Mouse (Mus musculus) kidney, postnatal 4 days (tissue): ENCODE results near the gene Ugt1a8.
"Not testable (repeated sequence)": the region's sequence is repeated elsewhere in the genome, so short reads cannot be mapped to it uniquely, and the experiment has no call there.

ENCODE experiments used
- DNase-seq, 2 experiments: peaks; one replicate each; pipeline ENCODE4 v3.0.0; 2021; ENCODE audit warnings: mixed read lengths in 2 of 2

The Ugt1a8 gene

DNA sequence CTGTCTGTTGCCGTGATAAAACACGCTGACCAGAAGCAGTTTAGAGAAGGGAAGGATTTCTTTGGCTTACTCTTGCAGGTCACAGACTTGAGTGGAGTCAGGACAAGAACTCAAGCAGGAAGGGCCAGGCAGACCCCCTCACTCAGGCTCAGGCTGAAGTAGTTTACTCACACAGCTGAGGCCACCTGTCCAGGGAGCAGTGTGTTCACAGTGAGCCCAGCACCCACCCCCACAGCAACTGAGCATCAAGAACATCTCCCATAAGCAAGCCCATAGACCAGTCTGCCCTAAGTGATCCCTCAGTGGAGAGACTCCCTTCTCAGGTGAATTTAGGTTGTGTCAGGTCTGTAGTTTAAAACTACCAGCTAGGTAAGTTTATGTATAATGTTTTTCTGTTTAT lies 22.0 kb downstream of the Ugt1a8 start:
- DNase-seq: not testable (repeated sequence)

DNA sequence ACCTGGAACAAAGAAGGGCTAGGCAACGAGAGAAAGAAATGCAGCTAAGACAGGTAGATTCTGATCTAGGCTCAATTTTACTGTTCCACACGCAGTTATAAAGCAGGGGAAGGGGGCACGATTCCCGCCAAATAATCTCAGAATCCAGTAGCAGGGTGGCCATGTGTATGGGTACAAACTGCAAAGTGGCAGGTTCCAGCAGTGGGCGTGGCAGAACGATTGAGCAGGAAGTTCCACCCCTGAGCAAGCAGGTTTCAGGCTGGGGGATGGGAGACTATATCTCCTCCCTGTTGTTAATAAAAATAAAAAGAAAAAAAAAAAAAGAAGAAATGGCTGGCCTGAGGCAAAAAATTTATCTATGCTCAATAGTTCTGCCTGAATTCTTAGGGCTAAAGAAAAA lies 25.2 kb downstream of the Ugt1a8 start:
- not testable (repeated sequence) for DNase-seq

DNA sequence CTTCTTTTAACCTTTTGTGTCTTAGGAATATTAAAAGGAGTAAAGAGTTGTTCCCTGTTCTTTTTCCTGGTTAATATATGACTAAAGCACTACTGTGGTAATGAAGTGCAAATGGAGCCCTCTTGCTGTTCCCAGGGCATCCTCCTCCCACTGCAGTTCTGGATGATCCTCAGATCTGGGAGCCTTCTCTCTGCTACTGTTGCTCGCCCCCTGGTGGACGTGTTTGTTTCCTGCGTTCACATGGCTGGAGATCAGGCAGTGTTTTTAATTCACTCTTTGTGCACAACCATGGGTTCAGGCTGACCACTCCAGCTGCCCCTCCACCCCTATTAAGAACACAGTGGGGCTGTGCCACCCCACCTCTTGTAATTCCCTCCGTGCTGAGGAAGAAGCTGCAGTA lies 32.9 kb downstream of the Ugt1a8 start:
- not testable (repeated sequence) for DNase-seq

DNA sequence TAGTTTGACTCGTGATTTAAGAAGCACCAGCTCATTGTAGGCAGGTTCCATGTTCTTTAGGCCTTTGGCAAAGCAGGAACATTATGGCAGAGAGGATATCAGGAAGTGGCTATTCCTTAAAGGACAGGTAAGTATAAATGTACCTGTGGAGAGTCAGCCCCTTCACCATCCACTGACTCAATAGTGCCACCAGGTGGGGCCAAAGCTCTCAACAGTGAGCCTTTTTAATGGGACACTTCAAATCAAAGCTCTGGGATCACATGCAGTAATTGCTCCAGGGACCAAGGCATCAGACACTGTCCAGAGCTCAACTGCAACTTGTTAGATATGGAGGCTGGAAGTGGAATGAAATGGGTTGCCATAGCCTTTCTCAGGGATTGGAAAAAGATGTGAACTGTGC lies 33.9 kb downstream of the Ugt1a8 start:
- DNase-seq: peak; percentile 62 to 70

DNA sequence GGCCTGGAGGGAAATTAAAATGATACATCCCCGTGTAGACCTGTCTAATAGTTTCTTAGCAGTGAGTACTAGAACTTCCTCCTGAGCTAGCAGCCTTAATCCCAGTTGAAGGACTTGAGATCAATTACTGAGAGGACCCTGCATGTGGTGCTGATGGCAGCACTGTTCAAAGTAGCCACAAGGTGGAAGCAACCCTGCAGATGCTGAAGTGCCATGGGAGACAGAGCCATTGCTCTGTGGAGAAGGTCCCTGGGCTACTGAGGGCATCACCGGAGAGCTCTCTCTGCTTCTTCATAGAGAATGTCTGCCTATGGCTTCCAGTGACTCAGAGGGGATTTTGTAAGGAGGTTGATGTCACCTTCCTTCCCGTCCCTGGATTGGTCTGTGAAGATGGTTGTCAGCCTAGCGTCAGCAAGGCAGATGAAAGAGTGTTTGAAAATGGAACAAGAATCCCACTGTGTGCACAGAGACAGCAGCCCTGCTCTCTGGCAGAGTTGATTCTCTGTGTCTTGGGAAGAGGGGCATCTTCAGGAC lies 38.3 kb downstream of the Ugt1a8 start:
- DNase-seq: peak; percentile 19 to 51

DNA sequence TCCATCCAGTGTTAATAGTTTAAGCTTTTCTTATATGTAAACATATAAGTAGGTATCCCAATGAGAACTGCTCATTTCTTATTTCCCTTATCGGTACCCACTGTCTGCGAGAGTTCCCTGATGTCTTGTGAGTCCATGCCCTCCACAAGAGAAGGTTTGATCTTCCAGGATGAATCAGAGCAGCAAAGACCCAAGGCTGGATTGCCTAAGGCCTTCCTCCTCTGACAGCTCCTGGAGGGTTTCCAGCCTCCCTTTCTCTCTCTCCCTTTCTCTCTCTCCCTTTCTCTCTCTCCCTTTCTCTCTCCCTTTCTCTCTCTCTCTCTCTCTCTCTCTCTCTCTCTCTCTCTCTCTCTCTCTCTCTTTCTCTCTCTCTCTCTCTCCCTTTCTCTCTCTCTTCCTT lies 41.5 kb downstream of the Ugt1a8 start:
- DNase-seq: not testable (repeated sequence)

DNA sequence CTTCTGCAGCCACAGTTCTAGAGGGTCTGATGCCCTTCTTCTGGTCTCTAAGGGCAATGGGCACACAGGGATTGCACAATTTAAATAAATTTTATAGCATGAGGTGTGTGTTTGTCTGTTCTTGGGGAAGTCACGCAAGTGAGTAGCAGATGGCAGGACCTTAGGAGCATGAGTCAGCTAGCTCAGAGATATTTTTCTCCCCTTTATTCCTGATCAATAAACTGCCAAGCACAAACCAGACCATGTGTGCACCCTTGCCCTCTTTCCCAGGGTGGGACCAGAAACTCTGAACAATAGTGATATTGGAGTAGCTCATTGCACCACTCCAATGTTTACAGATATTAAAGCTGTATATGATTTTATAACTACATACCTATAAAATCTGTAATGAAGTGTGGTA lies 42.6 kb downstream of the Ugt1a8 start:
- DNase-seq: not testable (repeated sequence)

DNA sequence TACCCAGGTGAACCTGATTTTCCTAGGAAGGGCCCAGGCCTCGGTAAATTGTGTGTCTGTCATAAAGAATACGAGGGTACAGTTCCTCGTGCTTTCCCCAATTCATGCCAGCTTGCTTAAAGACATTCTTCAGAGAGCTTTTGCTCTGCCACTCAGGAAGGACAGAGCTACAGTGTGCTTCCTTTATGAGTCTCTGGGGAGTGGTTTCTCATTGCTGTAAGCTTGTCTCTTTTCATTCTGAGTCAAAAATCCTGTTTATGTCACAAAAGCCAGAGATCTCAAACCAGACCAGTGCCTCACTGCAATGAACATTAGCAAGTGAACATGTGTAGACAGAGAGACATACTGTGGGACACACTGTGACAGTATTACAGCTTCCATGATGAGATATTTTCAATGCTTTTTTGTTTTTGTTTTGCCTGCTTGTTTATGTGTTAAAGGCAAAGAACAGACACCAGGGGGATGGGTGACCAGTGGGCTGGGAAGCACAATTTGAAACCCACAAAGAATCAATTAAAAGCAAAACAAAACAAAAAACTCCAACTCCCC lies 46.4 kb downstream of the Ugt1a8 start:
- no peak for DNase-seq

DNA sequence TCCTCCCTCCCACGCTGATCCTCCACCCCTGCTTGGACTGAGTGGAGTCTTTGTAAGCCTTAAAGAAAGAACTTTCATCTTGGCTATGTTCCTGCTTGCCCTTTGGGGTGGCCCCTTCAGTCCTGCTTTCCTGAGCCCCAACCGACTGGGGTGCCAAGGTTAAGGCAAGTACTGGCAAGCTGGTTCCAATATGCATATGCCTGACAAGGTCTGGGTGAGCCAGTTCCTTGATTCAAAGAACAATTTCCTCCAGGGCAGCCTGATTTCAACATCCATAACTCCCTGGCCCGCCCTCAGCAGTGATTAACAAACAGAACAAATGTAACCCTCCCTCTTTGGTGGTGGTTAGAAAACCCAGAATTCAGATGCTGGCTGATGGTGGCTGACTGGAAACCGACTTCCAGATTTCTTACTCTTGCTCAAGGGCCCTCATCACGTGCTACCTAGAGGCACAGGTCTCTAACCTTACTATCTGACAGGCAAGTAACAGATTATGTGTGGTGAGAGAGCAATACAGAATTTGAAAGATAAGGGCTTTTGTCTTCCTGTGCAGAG lies 46.9 kb downstream of the Ugt1a8 start, which contains the start of gene Ugt1a6a:
Ugt1a6a (plus strand) TSS at position 353 of the 555 bp plus-strand sequence.
- DNase-seq: peak; percentile 36 to 44

DNA sequence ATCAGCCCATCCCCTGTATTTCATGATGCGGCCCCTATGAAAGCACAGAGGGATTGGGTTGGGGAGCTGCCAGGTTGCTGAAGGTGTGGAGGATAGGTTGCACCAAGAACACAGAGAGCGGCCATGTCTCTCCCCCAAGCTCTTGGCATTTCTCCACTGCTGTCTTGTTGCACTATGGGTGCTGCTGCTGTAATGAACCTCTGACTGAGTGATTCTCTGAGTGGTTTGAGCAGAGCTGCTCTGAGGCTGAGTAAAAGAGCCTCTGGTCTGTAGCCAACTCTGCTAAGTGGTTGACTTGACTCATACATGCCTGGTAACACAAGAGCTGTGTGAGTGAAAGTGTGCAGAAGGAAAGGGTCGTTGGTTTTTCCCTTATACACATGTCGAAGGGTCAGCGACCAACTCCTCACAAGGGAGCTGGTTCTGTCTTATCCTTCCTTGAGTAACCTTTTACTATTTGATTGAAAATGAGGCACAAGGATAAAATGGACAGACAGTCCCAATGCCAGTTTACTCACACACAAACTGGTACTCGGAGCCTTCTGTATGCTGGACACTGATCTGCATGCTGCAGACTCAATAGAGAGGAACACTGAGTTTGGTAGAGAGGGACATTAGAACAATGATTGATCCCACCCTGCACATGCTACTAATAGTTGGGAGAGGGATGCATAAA lies 47.8 kb downstream of the Ugt1a8 start:
- DNase-seq: not testable (repeated sequence)

DNA sequence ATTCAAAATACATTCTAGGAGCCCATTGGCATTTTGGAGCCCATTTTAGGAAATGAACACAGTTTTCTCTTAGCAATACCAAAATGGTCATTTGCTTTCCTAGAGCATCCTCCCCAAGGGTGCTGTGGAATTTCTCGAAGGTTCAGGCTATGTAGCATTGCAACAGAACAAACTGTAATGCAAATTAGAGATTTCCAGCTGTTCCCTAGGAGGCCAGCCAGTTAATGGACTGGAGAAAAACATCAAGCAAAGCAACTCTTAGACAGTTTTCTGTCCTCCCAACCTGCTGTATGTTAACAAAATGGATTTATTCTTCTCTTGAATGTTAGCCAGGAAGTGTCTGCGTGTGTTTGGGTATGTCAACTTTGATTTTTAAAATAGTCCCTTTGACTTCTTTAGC lies 49.0 kb downstream of the Ugt1a8 start:
- DNase-seq: peak in 1 of 2 experiments; percentile 17

DNA sequence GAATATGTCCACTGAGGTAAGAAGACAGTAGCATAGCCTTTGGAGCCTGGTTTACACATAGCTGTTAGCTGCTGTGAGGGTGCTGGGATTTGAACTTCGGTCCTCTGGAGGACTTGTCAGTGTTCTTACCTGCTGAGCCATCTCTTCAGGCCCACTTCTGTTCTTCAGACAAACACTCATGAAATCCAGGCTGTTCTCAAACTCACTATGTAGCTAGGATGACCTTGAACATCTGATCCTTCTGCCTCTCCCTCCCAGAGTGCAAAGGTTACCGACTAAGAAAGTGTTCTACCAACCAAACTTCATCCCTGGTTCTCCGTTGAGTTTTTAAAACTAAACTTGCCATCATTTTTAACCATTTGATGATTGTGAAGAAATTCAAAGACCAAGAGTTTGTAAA lies 49.7 kb downstream of the Ugt1a8 start:
- no peak for DNase-seq

DNA sequence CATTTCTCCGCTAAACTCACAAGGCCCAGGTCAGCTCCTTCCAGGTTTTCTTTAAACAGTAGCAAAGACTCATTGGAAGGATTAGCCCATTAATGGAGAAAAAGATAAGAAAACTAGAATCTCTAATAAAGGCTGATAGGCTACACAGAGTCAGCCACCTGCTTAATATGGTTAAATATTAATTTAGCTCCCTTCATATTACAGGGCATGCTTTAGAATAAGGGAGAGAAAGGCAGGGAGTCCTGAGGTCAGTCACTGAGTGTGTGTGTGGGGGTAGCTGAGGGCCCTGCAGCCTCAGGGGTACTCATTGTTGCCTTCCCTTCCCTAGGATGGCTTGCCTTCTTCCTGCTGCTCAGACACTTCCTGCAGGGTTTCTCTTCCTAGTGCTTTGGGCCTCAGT lies 50.5 kb downstream of the Ugt1a8 start:
- DNase-seq: no peak

DNA sequence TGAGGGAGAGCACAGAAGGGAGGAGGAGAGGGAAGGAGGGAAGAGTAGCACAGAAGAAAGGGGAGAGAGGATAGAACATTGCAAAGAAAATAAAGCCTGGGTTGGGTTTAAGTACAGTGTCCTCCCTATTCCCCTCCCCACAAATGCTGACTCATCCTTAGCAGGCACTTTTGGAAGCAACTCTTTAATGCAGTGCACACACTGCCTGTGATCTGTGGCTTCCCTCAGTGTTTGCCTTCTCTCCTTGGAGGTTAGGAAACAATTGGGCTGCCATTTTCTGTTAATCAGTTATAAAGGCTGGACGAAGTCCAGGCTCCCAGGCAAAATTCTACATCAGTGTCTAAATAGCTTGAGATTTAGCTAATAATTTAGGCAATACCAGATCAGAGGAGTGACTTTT lies 52.9 kb downstream of the Ugt1a8 start:
- DNase-seq: peak; percentile 36 to 55

DNA sequence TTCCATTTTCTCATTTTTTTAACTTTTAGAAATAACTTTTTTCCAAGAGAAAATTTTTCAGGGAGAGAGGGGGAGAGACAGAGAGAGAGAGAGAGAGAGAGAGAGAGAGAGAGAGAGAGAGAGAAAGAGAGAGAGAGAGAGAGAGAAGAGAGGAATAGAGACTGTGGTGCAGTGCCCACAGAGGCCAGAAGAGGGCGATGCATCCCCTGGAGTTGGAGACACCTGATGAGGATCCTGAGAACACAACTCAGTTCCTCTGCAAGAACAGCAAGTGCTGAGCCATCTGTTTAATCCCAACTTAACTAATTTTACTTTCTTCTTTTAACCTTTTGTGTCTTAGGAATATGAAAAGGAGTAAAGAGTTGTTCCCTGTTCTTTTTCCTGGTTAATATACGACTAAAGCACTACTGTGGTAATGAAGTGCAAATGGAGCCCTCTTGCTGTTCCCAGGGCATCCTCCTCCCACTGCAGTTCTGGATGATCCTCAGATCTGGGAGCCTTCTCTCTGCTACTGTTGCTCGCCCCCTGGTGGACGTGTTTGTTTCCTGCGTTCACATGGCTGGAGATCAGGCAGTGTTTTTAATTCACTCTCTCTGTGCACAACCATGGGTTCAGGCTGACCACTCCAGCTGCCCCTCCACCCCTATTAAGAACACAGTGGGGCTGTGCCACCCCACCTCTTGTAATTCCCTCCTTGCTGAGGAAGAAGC lies 56.5 kb downstream of the Ugt1a8 start:
- DNase-seq: peak; percentile 82 to 85

DNA sequence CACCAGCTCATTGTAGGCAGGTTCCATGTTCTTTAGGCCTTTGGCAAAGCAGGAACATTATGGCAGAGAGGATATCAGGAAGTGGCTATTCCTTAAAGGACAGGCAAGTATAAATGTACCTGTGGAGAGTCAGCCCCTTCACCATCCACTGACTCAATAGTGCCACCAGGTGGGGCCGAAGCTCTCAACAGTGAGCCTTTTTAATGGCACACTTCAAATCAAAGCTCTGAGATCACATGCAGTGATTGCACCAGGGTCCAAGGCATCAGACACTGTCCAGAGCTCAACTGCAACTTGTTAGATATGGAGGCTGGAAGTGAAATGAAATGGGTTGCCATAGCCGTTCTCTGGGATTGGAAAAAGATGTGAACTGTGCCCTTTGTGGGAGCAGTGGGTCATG lies 57.7 kb downstream of the Ugt1a8 start:
- peak; percentile 52 to 63 for DNase-seq

DNA sequence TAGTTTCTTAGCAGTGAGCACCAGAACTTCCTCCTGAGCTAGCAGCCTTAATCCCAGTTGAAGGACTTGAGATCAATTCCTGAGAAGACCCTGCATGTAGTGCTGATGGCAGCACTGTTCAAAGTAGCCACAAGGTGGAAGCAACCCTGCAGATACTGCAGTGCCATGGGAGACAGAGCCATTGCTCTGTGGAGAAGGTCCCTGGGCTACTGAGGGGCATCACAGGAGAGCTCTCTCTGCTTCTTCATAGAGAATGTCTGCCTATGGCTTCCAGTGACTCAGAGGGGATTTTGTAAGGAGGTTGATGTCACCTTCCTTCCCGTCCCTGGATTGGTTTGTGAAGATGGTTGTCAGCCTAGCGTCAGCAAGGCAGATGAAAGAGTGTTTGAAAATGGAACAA lies 62.5 kb downstream of the Ugt1a8 start:
- DNase-seq: peak; percentile 37 to 55

DNA sequence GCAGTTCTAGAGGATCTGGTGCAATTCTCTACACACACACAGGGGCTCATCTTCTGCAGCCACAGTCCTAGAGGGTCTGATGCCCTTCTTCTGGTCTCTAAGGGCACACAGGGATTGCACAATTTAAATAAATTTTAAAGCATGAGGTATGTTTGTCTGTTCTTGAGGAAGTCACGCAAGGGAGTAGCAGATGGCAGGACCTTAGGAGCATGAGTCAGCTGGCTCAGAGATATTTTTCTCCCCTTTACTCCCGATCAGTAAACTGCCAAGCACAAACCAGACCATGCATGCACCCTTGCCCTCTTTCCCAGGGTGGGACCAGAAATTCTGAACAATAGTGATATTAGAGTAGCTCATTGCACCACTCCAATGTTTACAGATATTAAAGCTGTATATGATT lies 70.8 kb downstream of the Ugt1a8 start:
- DNase-seq: no peak

DNA sequence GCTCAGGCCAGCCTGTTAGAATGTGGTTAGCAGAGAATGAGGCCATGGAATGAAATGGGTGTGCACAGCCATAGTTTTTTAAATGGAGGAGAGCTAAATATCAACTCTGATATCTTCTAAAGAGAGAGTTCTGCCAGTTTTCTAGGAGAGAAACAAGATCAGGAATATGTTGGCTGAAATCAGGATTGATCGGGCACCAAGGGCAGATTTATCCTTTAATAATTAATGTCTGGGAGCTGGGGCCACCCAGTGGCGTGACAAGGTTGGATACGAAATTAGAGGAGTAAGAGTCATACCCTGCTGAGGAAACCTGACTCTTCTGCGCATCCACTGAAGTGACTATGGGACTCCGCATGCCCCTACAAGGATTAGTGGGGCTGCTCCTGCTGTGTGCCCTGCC lies 78.1 kb downstream of the Ugt1a8 start, which contains the start of gene Ugt1a5:
Ugt1a5 (plus strand) TSS at position 302 of the 400 bp plus-strand sequence.
- no peak for DNase-seq

DNA sequence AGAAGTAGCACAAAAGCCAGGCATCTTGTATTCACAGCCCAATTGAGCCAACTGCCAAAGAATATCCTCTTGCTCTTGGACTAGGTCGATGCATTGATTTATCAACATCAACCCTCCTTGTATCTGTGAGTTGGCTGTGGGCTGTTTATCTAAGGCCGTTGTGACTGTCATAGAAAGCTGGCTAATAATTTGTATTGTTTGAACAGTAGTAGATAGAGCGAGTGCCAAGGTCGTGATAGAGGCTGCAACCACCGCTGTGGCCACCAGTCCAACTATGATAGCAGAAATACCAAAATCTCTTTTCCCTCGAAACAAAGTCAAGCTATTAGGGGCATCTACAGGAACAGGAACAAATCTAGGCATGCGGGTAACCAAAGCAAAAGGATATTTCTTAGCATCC lies 84.6 kb downstream of the Ugt1a8 start:
- DNase-seq: not testable (repeated sequence)

DNA sequence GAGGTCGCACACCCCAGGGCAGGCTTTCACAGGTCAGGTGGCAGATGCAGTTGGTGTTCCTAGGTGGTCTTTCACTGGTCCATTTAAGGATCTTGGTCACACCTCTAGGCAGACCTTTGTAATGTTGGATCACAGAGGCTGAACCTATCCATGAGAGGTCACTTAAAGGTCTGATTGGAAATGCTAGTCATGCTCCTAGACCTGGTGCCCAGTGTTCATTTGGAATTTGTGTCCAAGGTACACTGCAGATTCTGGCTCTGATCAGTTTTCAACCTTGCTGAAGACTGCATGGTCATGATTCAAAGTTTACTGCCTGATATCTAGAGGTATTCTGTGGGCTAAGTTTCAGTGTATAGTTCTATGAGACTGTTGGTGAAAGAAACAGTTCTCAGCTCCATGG lies 92.0 kb downstream of the Ugt1a8 start:
- DNase-seq: no peak

DNA sequence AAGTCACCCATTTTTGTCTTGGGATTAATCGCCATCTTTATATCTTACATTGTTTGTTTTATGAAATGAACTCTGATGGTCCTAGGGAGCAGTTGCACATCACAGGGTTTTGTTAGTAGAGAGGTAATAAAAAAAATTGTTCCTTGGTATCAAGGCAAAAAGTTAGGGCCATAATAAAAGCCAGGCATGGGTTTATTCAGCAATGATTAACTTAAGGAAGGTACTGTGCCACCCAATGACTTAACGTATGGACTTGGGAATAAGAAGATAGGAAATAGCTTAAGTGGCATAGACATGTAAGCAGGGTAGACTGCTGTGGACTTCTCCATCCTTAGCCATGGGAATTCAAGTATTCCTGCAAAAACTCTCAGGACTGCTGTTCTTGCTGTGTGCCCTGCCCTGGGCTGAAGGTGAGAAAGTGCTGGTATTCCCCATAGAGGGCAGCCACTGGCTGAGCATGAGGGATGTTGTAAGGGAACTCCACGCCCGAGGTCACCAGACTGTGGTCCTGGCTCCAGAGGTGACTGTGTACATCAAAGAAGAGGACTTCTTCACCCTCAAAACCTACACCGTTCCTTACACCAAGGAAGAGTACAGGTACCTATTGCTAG lies 98.8 kb downstream of the Ugt1a8 start:
- no peak for DNase-seq

DNA sequence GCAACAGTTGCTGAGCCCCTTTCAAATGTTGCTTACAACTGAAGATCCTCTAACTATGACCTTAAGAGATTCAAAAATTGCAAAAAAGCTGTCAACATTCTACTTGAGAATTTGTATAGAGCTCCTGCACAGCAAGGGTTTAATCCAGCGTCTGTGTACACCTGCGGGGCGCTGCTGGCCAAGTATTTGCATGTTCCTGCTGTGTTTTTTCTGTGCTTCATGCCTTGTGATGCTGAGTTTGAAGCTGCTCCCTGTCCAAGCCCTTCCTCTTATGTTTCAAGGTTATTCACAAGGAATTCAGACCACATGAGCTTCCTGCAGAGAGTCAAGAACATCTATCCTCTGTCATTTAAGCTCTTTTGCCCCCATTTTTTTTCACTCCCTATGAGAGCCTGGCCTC lies 104.5 kb downstream of the Ugt1a8 start:
- DNase-seq: no peak
